Comparison of ENCODE assay signal across 19 mouse cellular contexts in genomic region chr5:102859749-102860148, GRCm38 (mm10).
"Had no signal": no experiment of that assay in that cellular context is flagged by ENCODE, and none has a peak within 500 bp of the region (broad histone marks: within the 10 kb centered on the region; RNA-seq: fewer than 3 reads in every experiment).

No protein-coding gene starts in this region.

- H3K4me2 ChIP-seq: lung, embryonic 14.5 days; midbrain, embryonic 12.5 days; neural tube, embryonic 12.5 days; neural tube, embryonic 15.5 days had no signal

- H3K9me3 ChIP-seq: midbrain, embryonic 10.5 days; midbrain, embryonic 12.5 days; neural tube, embryonic 12.5 days; neural tube, embryonic 15.5 days had no signal

- ATAC-seq: midbrain, embryonic 16.5 days had no signal

- H3K4me3 ChIP-seq: midbrain, embryonic 10.5 days; midbrain, embryonic 12.5 days; myocyte; neural tube, embryonic 12.5 days; neural tube, embryonic 15.5 days had no signal

- H3K4me1 ChIP-seq: neural tube, embryonic 12.5 days had no signal

- H3K27ac ChIP-seq: midbrain, embryonic 10.5 days; midbrain, embryonic 12.5 days; neural tube, embryonic 12.5 days; neural tube, embryonic 15.5 days had no signal

- H3K36me3 ChIP-seq: midbrain, embryonic 10.5 days; midbrain, embryonic 12.5 days; neural tube, embryonic 12.5 days; neural tube, embryonic 15.5 days had no signal

- H3K9ac ChIP-seq: lung, embryonic 14.5 days; midbrain, embryonic 12.5 days; neural tube, embryonic 12.5 days; neural tube, embryonic 15.5 days had no signal

- DNase-seq: lung, adult 18-20 months; lung, embryonic 14.5 days; lung, postnatal 10 days; lung, postnatal 4 days; midbrain, embryonic 14.5 days; retina, postnatal 1 day; right cerebral cortex, adult 18-20 months; right cerebral cortex, postnatal 25 days; right cerebral cortex, postnatal 4 days; spleen, adult 18-20 months; thymus, adult 18-20 months; thymus, postnatal 14 days; thymus, postnatal 36 days had no signal

- H3K27me3 ChIP-seq: midbrain, embryonic 12.5 days; neural tube, embryonic 12.5 days; neural tube, embryonic 15.5 days had no signal
